Mouse (Mus musculus) left cerebral cortex, postnatal 14 days (tissue): Measurements from ENCODE around the gene Fam53b. TPM values are rescaled to one million over a fixed set of nuclear protein-coding genes. Genes with fewer than 3 reads are reported as not detected.
A peak's percentile ranks its signal among the peaks of the same experiment; 100 is the strongest.

Experiments
- DNase-seq, 2 experiments: peaks; one replicate each; pipeline ENCODE4 v3.0.0; 2021 to 2022; ENCODE audit warnings: low spot score in 2 of 2, mixed read lengths in 1 of 2
- intact Hi-C: fragments of 180-260 bp; cut with DNase I; formaldehyde crosslinking; loops from one replicate; pipeline ENCODE4 v1.15.1; 2025
- total RNA-seq, 2 experiments: library from RNA; stranded (reverse); gene quantifications; 2 replicates each; pipeline ENCODE4 v1.2.3; 2021

The Fam53b gene
- total RNA-seq, 2 experiments from 2014 or later, result 24.8 to 27.8 TPM

- intact Hi-C loops, result no loop called here
- DNase-seq, result no peak
Measured at GRCm38 (mm10) chr7:132700107-132700506, 113.6 kb downstream of the Fam53b start.

GRCm38 (mm10) chr7:132699639-132700038 lies 114.0 kb downstream of the Fam53b start:
- no peak for DNase-seq

GRCm38 (mm10) chr7:132699165-132699564 lies 114.5 kb downstream of the Fam53b start:
- intact Hi-C loops, result no loop called here
- no peak for DNase-seq

More at GRCm38 (mm10) chr7:132699639-132700038, 114.0 kb downstream of the Fam53b start:
- intact Hi-C loops, result no loop called here

GRCm38 (mm10) chr7:132698737-132699136 lies 114.9 kb downstream of the Fam53b start:
- intact Hi-C loops, result no loop called here

GRCm38 (mm10) chr7:132697258-132697796 lies 116.4 kb downstream of the Fam53b start:
- intact Hi-C loops, result no loop called here
- no peak for DNase-seq

More at GRCm38 (mm10) chr7:132698737-132699136, 114.9 kb downstream of the Fam53b start:
- DNase-seq, result no peak

- intact Hi-C loops, result no loop called here
- no peak for DNase-seq
Measured at GRCm38 (mm10) chr7:132693561-132693960, 120.1 kb downstream of the Fam53b start.

- intact Hi-C loops, result no loop called here
- peak; percentile 43 to 60 for DNase-seq
Measured at GRCm38 (mm10) chr7:132692719-132693118, 121.0 kb downstream of the Fam53b start.

- intact Hi-C loops, result no loop called here
- DNase-seq, result no peak
Measured at GRCm38 (mm10) chr7:132690716-132691472, 122.8 kb downstream of the Fam53b start.

GRCm38 (mm10) chr7:132689722-132690121 lies 124.0 kb downstream of the Fam53b start:
- DNase-seq, result no peak
- intact Hi-C loops, result no loop called here

- intact Hi-C loops, result no loop called here
- DNase-seq, result peak in 1 of 2 experiments; percentile 32
Measured at GRCm38 (mm10) chr7:132688721-132689120, 125.0 kb downstream of the Fam53b start.

- intact Hi-C loops, result no loop called here
- no peak for DNase-seq
Measured at GRCm38 (mm10) chr7:132687897-132688296, 125.8 kb downstream of the Fam53b start.

GRCm38 (mm10) chr7:132686515-132686914 lies 127.2 kb downstream of the Fam53b start:
- DNase-seq, result no peak
- intact Hi-C loops, result no loop called here

- intact Hi-C loops, result no loop called here
Measured at GRCm38 (mm10) chr7:132683923-132684322, 129.8 kb downstream of the Fam53b start.

GRCm38 (mm10) chr7:132682901-132683300 lies 130.8 kb downstream of the Fam53b start:
- intact Hi-C loops, result no loop called here
- no peak for DNase-seq

More at GRCm38 (mm10) chr7:132683923-132684322, 129.8 kb downstream of the Fam53b start:
- no peak for DNase-seq

- intact Hi-C loops, result no loop called here
- no peak for DNase-seq
Measured at GRCm38 (mm10) chr7:132682336-132682735, 131.3 kb downstream of the Fam53b start.

- intact Hi-C loops, result no loop called here
Measured at GRCm38 (mm10) chr7:132681831-132682230, 131.9 kb downstream of the Fam53b start.

GRCm38 (mm10) chr7:132681296-132681695 lies 132.4 kb downstream of the Fam53b start:
- DNase-seq, result no peak
- intact Hi-C loops, result no loop called here

More at GRCm38 (mm10) chr7:132681831-132682230, 131.9 kb downstream of the Fam53b start:
- DNase-seq, result no peak

GRCm38 (mm10) chr7:132679549-132679948 lies 134.1 kb downstream of the Fam53b start:
- intact Hi-C loops, result no loop called here

GRCm38 (mm10) chr7:132679117-132679516 lies 134.6 kb downstream of the Fam53b start:
- DNase-seq, result no peak
- intact Hi-C loops, result no loop called here

More at GRCm38 (mm10) chr7:132679549-132679948, 134.1 kb downstream of the Fam53b start:
- DNase-seq, result no peak

- no peak for DNase-seq
- intact Hi-C loops, result no loop called here
Measured at GRCm38 (mm10) chr7:132675922-132676321, 137.8 kb downstream of the Fam53b start.
